Mouse (Mus musculus): Measurements from ENCODE around the gene Tpsg1.

GRCm38 (mm10) chr17:25404190-25404589, 35.1 kb downstream of the Tpsg1 start:
- TF ChIP-seq CTCF (IDR thresholded peaks at IDR 0.05; ENCODE audit: insufficient read depth, low read depth, low read length) (no peak), POLR2A (IDR thresholded peaks at IDR 0.05; ENCODE audit: insufficient read depth, low read depth, low read length) (no peak)
